Mouse (Mus musculus) kidney, adult 8-10 months (tissue): ENCODE data around the gene Senp6.
A peak's percentile ranks its signal among the peaks of the same experiment; 100 is the strongest.

Experiments used
- DNase-seq, 2 experiments: peaks; one replicate each; pipeline ENCODE4 v3.0.0; 2022

Senp6 gene

GRCm38 (mm10) chr9:80172396-80173222 is 105.9 kb downstream of the Senp6 start:
- peak in 1 of 2 experiments; percentile 60 for DNase-seq

DNA sequence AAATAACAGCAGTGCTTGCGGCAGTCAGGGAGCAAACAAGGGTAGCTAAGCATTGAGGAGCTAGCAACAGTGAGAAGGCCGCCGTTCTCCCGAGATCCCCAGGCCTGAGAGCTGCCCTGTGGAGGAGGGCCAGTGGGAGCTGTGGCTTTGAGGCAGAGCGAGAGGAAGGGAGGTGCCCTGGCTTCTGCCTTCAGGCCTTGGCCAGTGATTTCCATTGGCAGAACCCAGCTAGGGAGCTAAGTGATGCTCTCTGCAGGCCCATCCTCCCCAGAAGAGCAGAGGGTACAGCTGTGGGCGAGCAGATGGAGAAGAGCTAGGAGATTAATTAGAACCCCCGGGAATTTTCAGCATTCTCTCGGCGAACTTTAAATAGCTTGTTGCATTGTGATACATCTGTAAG is 106.9 kb downstream of the Senp6 start:
- no peak for DNase-seq

DNA sequence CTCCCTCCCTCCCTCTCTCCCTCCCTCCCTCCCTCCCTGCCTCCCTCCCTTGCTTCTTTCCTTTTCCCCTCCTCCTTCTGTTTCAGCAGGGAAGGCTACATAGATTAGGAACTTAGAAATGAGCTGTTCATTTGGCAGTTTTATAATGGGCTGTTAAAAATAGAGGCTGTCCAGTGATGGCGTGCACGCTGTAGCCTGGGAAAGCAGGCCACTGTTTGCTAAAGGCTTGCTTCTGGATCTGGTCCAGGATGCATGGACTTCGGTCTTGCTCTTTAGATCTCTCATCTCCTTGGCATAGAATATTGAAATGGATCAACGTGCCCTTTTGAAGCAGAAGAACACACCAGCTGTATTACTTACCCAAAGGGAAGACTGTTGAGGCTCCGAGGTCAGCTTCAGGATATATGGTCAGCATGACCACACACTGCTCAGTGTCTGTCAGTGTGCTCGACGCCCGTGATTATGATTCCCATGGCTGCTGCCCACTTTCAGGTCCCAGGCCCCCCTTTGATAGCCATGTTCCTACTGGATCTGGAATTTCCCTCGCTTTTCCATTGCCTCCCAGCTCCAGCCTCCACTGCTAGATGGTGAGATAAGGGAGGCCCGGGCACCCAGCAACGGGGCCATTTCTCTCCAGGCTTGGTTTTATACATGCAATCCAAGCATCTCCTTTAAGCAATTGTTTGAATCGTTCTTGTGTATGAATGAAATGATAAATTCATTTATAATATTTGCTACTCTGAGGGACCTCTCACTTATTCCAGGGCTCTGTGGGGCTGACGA is 110.2 kb downstream of the Senp6 start:
- DNase-seq = peak; percentile 73 to 81

DNA sequence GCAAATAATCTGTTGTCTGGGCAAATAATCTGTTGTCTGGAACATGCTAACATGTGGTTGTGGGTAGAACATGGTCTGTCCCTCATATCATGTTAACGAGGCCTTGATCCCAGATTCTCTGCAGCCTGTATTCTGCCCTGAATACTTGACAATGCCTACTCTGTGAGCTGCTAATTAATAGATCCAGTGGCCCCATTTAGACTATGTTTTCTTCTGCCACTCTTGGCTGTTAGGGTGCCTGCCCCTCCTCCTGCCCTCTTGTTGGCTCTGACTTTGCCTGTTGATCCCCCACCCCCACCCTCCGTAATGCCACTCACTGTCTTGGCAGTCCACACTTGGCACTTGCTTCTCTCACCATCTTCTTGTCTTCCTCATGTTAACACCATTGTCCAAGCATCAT is 112.0 kb downstream of the Senp6 start:
- no peak for DNase-seq

DNA sequence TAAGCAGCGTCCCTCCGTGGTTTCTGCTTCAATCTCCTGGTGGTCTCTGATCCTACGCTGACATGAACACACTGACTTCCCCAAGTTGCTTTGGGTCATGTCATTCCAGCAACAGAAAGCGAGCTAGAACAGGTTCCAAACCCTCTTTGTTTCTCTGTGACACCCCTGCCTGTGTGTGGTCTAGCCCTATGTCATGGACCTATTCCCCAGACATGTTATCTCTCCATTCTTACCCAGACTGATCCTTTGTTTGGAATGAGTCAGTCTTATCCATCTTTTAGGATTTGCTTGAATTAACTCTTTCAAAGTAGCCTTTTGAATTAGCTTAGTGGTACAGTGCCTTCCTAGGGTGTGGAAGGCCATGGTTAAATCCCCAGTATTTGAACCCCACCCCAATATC is 113.0 kb downstream of the Senp6 start:
- no peak for DNase-seq

- DNase-seq = peak in 1 of 2 experiments; percentile 40
Observed at GRCm38 (mm10) chr9:80180771-80181170, 114.1 kb downstream of the Senp6 start.

DNA sequence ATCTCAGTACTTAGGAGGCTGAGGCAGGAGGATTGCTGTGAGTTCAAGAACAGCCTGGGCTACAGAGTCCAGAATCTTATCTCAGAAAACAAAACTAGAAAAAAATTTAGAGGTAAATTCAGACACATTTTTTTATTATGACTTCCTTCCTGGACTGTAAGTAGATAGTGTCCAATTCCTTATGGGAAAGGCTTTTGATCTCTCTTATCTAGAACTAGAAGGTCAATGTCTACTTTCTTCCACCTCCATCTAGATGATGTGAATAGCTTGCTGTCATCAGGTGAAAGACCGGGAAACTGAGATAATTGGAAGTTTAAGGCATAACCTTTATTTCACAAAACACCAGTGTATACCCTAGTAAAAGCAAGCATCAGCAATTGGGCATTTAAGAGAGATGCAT is 115.0 kb downstream of the Senp6 start:
- DNase-seq = no peak

- DNase-seq = no peak
Observed at GRCm38 (mm10) chr9:80184138-80184537, 117.4 kb downstream of the Senp6 start.

- no peak for DNase-seq
Observed at GRCm38 (mm10) chr9:80185737-80186136, 119.0 kb downstream of the Senp6 start.

- DNase-seq = no peak
Observed at GRCm38 (mm10) chr9:80186693-80187092, 120.0 kb downstream of the Senp6 start.

DNA sequence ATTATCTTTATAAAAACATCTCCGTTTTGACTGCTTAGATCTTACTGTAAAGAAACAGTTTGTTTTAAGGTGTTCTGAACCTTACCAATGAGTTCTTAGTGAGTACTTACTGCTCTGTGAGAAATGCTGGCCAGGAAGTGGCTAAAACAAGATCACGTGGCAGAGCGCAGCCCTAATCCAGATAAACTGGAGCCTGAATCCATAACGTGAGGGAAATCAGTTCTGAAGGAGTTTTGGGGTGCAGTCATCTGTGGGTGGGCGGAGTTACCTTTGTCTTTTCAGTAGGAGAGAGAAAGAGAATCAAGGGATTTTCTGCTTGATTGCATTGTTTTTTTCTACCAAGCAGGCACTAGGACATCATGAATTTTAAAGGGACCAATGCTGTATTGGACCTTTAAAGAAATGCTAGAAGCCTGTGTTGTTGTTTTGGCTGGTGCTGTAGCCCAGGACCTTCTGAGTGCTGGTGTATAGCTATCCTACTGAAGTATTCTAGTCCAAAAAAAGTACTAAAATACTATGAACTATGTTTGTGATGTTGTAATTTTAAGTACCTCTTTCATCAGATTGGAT is 121.7 kb downstream of the Senp6 start:
- no peak for DNase-seq

DNA sequence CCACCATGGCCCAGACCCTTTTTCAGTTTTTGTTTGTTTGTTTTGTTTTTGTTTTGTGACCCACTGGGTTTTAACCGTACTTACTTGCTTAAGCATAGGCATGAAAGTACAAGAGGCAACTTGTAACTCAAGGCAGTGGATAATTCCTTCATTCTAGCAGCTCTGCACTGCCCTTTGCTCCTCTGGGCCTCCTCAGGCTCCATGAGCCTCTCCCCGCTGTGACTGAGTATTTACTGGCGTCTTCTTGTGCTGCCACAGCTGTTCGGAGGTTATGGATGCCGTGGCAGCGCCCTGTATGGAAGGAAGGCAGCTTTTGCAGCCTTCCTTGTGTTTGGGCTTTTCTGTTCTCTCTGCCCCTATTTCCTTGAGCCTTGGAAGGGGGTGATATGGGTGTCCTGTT is 124.5 kb downstream of the Senp6 start:
- DNase-seq = no peak

GRCm38 (mm10) chr9:80192324-80192723 is 125.6 kb downstream of the Senp6 start:
- DNase-seq = peak; percentile 47 to 48

GRCm38 (mm10) chr9:80194446-80194845 is 127.7 kb downstream of the Senp6 start:
- no peak for DNase-seq
